Mouse (Mus musculus) T-cell, adult 2 months (primary cell): Measurements from ENCODE around the gene Tbx3.

Source experiments
- DNase-seq: peaks from one replicate; pipeline ENCODE4 v3.0.0; 2022; ENCODE audit warnings: low spot score

The Tbx3 gene

DNA sequence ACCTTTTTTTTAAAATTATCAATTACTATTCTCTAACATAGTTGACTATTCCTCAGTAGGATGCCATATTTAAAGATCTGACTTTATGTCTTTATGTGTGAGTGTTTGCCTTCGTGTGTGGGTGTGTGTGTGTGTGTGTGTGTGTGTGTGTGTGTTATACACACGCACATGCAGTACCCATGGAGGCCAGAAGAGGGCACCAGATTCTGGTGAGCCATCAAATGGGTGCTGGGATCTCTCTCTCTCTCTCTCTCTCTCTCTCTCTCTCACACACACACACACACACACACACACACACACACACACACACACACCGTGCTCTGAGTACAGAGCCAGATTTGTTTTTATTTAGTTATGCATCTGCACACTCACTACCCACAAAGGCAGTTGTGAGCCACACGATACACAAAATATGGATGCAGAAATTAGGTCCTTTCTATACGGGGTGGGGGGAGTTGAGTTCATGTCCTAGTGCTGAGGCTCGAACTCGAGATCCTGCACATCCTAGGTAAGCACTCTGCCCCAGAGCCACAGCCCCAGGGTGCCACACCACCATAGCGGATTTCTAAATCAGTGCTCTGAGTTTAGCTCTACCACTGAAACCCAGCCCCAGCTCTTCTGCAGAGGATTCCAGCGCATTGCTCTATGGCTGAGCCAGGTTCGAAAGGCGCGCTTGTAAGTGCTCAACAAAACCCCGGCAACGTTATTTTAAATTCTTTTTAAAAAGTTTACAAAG is 38.5 kb downstream of the Tbx3 start:
- no peak for DNase-seq

DNA sequence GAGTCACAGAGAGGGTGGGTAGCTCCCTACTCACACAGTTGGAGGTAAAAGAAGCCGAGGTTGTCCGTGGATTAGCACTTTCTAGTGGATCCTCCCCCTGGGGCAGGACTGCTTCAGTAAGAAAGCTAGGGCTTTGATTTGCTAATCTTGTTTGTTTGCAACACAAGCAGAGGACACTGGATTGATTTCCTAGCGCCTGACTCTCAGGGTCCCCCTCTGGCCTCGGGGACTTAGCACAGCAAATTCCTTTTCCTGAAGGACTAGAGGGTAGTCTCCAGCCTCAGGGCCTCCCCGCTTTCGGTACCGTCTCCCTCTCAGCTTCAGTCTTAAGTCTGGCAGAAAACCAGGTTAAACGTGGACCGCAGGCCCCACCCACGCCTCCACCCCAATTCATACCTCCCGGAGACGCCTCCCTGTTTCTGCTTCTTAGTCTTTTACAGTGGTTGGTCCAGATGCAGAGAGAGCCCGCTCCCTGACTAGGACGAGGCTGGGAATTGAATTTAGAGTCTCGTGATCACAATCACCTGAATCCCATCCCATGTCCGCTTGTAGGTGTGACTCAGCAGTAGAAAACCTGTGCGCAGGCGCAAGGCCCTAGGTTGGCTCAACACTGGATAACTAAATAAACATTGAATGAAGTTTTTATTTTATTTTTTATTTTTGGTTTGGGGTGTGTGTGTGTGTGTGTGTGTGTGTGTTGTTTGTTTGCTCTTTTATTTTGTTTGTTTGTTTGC is 39.5 kb downstream of the Tbx3 start:
- no peak for DNase-seq

DNA sequence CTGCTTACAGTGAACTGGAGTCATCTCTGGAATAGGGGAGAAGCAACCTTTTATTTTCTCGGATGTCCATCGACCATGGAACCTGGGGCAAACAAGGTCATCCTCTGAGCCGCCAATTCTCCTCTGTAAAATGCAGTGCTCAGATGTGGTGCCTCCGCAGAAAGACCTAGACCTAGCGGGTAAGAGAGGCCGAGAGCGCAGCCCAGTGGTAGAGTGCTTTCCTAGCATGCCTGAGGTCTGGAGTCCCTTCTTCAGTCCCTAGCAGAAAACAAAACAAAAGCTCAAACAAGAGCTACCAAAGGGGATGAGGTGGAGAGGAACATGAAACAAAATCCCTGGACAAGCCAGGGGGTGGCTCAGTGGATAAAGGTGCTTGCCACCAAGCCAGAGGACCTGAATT is 40.3 kb downstream of the Tbx3 start:
- DNase-seq: no peak

DNA sequence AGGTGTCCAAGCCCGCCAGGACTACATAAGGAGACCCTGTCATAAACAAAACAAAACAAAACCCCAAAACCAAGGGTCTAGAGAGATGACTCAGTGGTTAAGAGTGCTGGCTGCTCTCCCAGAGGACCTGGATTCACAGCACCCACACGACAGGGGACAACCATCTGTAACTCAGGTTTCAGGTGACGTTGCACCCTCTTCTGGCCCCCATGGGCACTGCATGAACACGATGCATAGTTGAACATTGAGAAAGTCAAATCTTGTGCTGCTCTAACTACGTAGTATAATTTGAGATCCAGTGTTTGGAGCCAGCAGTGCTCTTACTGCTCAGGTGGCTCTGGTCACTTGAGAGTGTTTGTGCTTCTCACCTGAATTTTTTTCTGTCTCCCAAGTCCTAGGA is 41.2 kb downstream of the Tbx3 start:
- no peak for DNase-seq

DNA sequence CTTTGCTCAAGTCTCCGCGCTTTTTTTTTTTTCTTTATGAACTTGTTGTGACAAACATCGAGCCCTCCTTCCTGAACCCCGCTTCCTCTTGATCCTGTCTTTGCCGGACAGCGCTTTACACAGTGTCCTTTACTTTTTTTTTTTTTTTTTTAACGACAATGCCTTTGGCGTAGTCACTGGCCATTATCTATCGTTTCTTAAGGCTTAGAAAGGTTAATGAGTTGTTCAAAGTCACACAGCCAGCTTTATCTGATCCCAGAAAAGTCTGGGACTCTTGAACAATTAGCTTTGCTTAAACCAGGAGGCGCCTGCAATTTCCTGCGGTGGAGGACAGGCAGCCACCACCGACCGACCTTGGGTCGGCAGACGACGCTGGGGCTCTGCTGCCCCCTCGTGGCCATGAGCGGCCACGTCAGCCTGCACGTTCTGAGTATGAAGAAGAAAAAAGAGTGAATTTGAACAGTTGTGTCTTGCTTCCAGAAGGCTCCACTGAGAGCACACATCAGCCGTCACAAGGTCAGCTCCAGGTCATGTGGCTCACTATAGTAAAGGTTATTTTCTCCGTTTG is 42.3 kb downstream of the Tbx3 start:
- DNase-seq: peak; percentile 36

DNA sequence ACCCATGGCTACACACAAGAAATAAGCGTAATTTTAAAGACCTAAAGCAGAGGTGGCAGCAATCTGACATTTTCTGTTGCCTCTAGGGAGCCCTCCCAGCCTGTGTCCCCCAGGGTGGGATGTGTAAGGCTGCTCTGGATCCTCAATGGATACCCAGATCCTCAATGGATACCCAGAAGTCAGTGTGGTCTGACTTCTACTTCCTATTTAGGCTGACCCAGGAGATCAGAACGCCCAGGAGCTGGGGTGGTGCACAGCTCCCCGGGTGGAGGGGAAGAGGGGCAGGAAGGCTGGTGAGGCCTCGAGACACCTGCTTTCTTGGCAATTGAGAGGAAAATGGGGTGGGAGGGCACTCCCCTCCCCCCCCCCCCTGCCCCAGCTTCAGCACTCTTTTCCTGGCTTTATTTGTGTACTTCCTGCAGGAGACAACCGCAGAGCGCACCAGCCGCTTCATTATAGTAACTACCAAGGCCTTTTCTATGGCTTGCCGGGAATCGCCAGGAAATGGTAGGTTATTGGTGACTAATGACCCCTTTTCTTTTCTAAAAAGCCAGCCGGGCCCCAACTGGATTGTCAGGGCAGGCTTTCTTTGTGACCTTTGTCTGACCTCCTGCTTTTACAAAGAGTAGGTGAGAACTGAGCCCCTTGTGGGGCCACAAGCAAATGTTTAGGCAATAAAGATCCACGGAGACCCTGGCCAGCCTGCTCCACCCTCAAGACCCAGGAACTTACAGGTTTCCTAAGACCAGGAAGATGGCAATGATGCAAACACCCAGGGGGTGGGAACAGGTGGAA is 50.2 kb downstream of the Tbx3 start:
- no peak for DNase-seq

DNA sequence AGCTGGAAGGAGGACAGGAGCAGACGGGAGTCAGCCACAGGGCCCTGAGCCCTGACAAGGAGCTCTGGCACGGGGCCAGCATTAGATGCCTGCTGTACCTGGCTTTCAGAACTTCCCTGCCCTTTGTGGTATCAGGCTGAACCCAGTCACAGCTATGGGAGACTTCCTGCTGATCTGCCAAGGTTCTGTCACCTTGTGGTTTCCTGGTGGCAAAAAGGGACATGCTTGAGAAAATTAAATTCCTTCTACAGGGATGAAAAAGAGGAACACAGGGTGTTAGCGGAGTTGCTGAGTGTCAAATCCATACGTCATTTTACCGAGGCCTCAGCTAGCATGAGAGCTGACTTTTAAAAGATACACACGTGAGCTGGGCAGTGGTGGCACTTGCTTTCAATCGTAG is 62.5 kb downstream of the Tbx3 start:
- no peak for DNase-seq
